Mouse (Mus musculus) cerebellum, adult 2 months (tissue): Measurements from ENCODE around the gene Efhd2.

Source experiments
- CTCF ChIP-seq: fragments of 200-500 bp; IDR thresholded peaks from 2 replicates; pipeline ENCODE4 v1.5.1; 2011; ENCODE audit warnings: low read depth, mild to moderate bottlenecking, control low read depth, low read length, moderate library complexity, borderline replicate concordance; ENCODE audit not compliant: insufficient read depth
- POLR2A ChIP-seq: fragments of 200-500 bp; IDR thresholded peaks from 2 replicates; pipeline ENCODE4 v1.6.1; 2011; ENCODE audit warnings: low read length, control low read depth, borderline replicate concordance; ENCODE audit not compliant: insufficient read depth

GRCm38 (mm10) chr4:141853437-141853836 lies 21.3 kb downstream of the Efhd2 start:
- TF ChIP-seq CTCF = peak; percentile 77
- TF ChIP-seq POLR2A = no peak
